Mouse (Mus musculus): ENCODE results near the gene Cfap45.

Cfap45 gene

DNA sequence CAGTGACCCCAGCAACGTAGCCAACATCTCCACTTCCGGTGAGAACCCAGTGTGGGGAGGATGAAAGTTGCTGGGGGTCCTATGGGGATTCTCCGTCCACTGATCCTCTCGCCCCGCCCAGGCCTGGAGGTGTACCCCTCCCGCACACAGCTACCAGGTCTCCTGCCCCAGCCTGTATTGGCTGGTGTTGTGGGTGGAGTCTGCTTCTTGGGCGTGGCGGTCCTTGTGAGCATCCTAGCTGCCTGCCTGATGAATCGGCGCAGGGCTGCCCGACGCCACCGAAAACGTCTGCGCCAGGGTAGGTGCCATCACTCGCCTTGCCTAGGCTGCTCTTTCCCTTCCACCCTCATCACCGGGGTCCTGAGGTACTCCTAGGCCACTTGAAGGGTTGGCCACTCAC lies 24.6 kb upstream of the Cfap45 start:
- DNase-seq (ENCODE audit: low read depth), result no peak

DNA sequence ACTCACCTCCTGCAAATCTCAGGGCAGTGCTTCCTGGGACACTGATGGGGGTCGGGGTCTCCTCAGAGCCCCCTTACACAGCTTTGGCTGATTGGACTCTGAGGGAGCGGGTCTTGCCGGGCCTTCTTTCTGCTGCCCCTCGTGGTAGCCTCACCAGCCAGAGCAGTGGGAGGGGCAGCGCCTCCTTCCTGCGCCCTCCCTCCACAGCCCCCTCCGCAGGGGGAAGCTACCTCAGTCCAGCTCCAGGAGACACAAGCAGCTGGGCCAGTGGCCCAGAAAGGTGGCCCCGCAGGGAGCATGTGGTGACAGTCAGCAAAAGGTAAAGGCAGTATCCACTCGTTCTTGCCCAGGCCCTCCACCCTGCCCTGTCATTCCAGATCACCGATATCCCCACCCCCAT lies 23.2 kb upstream of the Cfap45 start:
- DNase-seq (ENCODE audit: low read depth), result no peak

DNA sequence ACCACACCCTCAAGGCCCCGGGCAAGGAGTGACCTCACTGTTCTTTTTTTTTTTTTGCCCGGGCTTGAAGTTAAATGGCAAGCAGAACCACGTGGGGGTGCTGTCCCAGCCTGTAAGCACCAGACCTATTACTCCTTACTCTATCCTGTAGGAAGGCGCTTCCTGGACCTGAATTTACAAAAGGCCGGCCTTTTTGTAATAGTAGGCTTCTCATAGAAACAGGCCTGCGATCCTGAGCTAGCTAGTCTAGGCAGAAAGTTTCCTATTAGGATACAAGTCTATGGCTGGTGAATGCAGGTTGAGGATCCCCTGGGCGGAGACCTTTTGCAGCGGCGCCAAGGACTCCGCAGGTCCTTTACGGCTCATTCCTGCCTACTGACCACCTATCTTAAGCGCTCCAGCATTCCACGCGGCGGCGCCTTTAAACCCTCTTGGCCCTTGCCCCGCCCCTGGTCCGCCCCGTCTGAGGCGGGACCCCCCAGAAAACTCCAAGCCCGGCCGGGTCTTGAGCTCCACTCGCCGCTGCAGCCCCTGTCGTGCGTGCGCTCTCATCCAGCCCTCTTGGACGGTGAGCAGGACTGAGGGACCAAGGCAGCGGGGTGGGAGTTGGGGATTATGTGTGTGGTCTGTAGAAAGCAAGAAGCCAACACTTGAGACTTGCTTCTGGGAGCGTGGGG lies 20.7 kb upstream of the Cfap45 start, which contains the start of gene Tagln2:
Tagln2 (plus strand) TSS at position 283 of the 677 bp plus-strand sequence.
- DNase-seq (ENCODE audit: low read depth), result peak; percentile 97

DNA sequence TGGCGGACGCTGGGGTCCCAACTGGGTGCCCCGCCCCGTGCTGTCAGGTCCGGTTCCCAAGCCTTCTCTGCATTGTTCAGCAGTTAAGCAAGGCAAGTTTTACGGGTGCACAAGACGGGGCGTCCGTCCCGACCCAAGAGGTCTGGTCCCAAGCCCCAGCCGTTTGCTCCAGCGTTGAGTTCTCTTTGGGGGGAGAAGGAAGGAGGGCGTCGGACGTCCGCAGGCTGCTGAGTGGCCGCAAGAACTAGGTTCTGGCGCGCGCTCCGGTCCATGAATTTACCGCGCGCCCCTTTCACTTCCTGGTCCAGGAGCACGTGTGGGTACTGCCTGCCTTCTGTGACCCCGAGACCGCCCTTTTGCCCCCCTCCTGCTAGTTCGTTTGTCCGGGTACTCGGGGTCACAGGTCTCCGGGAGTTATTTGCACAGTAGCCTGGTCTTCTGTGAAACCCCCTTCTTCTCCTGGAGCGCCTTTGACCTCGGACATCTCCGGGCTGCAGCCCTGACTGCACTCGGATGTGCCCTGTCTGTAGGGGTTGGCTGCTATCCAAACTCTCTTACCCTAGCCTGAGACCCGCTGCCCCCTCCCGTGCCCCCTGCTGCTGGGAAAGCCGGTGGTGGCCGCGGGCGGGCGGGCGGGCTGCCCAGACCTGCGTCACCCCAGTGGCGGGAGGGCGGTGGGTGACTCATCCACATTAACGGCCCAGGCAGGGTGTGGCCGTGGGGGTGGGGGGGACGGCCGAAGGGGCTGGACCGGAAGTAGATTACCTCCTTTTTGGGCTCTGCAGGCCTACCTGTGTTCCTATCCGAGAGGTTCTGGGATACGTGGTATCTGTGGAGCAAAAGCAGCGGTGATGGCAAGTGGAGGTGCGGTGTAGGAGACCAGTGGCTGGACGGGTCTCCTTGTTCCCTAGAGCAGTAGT lies 19.9 kb upstream of the Cfap45 start:
- peak; percentile 94 for DNase-seq (ENCODE audit: low read depth)

DNA sequence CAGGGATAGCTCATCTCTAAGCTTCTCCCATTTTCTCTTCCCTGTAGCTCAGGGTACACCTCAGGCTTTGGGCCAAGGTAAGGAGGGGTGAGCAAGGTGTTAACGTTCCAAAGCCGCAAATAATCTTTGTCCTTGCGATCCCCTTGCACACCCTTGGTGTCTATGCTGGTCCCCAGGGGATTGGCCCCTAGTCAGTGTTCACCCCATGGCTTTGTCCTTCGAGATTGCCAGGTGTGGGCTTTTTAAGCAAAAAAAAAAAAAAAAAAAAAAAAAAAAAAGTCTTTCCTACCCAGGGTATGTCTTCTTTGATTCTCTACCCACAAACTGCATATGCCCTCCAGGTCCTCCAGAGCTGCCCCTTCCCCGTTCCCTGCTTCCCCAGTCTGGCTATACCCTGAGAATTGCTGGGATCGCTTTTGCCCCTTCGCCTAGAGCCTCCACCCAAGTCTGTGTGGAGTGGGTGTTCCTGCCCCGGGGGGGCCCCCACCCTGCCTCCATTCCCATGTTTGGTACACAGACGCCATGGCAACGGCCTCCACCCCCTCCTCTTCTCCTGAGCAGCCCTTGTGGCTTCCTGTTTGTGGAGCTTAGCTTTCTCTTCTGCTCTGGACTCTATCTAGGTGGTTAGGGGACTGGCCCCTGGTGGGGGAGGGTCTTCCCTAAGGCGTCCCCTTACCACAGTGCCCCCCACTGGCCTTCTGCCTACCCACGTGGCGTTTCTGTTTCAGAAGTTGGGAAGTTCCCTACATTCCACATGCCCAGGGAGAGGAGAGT lies 19.0 kb upstream of the Cfap45 start:
- DNase-seq (ENCODE audit: low read depth), result peak; percentile 83

DNA sequence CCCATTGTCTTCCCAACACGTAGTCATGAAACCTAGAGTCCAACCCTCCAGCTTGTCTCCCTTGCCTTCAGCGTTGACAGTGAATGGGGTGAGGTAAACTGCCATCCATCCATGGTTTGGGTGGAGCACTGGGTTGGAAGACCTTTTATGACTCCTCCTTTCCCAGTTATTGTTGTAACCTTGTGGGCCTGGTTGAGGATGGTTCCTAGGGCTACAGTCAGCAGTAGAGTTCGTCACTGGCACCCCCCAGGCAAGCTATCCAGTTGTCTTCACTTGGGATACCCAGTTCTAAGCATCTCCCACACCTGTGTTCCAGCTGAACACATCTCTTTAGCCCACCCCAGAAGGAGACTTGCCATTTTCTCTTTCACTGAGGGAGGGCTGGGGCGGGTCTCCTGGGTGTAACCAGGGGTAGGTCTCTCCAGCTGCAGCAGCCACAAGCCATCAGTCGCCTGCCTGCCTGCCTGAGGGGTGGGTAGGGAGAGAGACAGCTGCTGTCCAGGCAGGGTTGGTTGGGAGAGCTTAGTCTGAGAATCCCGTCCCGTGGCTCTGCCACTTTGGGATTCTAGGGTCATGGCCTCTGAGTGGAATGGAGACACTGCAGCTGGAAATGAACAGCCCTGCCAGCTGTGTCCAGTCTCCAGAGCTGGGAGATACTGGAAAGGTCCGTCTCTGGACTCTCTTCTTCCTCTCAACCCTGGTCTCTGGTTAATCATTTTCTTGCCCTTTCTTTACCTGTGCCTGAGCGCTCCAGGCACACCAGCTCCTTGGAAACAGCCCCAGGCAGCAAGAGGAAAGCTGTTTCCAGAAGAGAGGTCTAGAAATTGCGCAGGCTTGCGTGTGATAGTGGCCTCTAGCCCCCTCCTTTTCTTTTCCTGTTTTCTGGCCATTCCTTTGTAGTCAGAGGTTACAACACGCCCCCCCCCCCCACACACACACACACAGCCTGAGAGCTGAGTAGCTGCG lies 18.2 kb upstream of the Cfap45 start:
- peak; percentile 56 for DNase-seq (ENCODE audit: low read depth)

DNA sequence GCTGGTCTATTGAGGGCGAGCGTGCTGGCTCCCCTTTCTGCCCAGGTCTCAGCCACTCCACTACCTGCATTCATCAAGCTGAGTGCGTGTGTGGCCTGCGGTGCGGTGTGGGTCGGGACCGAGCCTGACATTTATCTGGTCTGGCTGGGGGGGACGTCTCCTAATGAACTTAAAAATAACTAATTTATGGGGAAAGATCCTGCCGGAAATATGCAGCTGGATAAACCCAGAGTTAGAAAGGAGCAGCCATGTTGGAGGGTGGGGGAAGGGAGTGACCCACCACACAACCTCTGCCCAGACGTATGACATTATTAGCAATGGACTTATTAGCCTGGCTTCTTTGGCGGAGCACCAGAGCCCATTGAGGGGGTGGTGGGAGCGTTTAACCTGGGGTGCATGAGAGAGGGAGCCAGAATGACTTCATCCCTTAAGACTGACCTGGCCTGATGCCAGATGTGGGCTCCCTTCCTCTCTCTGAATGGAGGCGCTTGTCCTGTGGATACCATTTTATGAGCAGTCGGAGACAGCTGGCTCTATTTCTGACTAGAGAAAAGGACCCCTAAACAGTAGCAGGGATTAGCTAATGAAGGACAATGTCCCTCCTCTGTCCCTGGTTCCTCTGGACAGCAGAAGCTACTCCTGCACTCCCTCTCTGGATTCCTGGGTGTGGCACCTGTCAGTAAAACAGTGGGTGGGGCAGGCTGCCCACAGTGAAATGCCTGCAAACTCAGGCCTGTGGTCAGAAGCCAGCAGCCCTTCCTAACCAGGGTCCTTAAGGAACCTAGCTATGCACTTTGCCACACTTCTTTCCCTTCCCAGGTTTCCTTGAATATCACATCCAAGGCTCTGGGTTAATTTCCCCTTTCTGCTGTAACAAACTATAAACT lies 17.2 kb upstream of the Cfap45 start:
- DNase-seq (ENCODE audit: low read depth), result peak; percentile 55

DNA sequence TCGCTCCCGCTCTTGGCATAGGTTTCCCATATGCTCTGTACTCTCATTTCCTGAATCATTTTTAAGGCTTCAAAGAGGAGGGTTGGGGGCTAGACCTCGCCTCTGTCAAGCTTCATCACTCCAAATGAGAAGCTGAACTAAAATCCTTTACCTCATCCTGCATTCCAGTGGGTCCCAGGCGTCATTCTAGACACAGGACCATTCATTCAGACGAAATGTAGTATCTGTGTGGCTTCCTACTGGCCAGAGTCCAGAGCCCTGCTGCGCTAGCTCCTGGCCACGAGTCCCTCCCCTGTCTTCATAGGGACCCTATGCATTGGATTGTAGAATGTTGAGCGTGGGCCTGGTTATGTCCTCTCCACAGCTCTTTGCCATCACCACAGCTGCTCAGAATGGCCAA lies 15.8 kb upstream of the Cfap45 start:
- no peak for DNase-seq (ENCODE audit: low read depth)

DNA sequence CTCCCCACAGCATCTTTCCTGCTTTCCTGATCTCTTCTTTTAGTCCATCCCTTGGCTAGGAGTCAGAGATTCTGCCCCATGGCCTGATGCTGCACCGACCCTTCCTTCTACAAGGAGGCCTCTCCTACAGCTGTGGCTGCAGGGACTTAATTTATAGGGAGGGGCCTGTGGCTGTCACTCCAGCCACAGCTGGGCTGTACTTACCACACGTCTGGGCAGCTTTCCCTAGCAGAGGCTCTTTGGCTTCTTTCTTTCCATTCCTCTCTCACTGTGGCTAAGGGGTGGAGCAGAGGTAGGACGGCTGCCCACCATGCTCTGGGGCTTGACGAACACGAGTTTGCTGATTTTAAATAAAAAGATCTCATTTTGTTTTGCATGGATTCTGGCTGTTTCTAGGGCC lies 13.6 kb upstream of the Cfap45 start:
- peak; percentile 47 for DNase-seq (ENCODE audit: low read depth)

DNA sequence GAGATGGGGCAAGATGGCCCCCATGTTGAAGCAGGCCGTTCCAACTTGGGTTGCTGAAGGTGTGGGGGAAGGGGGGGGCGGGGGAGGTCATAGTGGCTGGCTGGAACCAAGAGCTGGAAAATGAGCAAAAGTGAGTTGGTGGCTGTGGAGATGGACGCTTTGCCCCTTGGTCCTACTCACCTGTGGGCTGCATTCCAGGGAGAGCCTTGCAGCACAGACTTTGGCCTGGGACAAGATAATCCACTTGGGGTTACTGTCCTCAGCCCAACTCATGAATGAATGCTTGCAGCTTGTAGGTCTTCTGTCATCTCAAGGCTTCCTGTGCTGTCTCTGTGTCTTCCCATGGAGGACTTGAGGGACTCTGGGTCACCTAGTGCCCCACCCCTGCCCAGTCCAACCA lies 12.9 kb upstream of the Cfap45 start:
- DNase-seq (ENCODE audit: low read depth), result no peak

DNA sequence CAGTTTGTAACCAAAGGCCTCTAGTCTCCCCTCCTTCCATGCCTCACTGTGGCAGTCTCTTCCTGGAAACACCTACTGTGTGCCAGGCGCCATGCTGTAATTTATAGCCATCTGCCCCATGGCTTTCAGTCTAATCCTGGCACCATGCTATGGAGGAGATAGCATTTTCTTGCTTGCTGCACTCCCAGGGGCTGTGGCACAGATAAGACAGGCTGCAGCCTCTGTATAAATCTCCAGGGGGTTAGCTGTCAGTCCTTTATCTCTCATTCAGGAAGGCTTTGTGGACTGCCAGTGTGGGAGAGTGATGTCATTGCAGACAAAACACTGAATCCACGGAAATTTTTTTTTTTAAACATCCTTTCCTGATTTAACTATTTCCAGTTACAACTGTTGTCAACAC lies 12.4 kb upstream of the Cfap45 start:
- peak; percentile 29 for DNase-seq (ENCODE audit: low read depth)

DNA sequence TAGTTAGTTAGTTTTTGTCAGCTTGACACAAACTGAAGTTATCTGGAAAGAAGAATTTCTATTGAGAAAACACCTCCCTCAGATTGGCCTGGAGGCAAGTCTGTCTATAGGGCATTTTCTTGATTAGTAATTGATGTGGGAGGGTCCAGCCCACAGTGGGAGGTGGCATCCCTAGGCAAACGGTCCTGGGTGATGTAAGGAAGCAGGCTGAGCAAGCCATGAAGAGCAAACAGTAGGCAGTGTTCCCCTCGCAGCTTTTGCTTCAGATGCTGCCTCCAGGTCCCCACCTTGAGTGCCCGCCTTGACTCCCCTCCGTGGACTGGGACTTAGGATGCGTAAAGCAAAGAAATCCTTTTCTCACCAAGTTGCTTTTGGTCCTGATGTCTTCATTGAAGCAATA lies 11.4 kb upstream of the Cfap45 start:
- peak; percentile 32 for DNase-seq (ENCODE audit: low read depth)

DNA sequence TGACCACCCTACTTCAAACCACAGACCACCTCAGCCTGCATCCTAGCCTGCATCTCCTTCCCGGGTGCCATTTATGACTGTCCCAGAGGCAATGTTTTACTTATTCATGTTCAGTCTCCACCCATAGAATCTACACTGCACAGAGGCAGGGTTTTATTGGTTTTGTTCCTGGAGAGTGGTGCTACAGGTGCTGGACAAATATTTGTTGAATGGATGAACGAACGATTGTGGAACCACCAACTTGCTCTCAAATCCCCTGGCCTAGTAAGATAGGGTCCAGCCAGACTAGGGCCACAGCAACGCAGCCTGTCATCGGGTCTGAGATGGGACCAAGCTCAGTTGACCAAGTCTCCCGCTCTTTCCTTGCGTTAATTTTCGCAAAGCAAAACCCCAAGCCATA lies 10.6 kb upstream of the Cfap45 start:
- no peak for DNase-seq (ENCODE audit: low read depth)

DNA sequence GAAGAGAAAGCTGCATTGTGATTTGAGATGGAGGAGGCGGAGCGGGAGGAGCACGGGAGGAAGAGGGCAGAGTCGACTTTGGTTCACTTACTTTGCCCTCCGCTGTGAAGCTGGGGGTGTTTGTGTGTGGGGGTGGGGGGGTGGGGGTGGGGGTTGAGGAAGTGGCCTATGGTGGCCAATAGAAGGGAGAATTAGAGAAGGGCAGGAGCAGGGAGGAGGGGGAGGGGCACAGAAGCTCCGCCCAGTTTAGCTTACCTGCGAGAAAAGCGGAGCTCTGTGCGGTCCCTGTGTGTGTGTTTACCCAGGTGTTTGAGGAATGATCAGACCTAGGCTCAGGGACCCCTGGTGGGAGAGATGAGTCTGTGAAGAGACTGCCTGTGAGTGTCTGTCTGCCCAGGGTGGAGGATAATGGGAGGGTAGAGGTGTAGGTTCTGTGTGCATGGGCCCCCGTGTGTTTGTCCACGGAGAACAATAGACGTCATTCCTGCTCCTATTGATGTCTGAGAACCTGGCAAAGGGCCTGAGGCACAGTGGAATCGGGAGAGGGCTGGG lies 10.1 kb upstream of the Cfap45 start:
- DNase-seq (ENCODE audit: low read depth), result no peak

DNA sequence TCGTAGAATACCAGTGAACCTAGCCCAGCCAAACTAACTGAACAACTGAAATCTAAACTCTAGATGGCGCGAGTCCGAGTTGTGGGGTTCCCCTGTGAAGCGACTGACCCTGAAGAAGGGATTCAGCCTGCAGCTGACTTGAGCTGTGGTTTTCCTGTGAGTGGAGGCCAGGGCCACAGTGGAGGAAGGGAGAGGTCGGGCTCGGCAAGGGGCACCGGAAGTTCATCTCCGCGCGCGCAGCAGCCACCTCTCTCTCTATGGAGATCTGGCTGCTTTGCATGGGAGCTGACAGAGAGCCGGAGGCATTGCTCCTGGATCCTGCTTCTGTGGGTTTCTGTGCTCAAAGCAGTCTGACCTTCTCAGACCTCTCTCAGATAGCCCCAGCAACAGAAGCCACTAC lies 7.6 kb upstream of the Cfap45 start:
- peak; percentile 95 for DNase-seq (ENCODE audit: low read depth)

DNA sequence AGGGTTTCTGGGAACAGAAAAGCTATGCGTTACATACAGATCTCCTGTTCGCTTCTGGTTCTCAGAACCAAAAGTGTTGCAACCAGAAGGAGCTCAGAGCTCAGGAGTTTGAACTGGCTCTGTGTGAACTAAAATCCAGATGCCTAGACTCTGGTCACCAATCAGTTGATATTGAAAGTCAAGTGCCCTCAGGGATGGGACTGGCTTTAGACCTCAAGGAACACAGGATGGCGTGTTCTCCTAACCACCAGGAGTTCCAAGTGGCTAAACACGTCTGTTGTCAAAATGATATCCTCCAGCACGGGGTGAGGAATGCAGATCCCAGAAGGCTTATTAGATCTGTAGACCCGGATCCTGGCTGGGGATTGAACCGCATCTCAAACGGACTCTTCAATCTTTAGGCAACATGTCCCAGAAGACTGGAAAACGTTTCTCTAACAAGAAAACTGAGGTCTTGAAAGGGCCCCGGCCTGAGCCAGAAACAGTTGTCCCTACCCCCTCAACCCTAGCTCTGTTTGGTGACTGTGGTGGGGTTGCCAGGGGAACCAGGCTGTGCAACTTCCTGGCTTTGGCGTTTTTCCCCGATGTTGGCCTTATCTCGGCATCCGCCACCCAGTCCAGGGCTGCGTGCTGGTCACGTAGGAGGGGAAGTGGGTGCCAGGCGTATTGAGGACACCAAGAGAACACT lies 6.9 kb upstream of the Cfap45 start:
- peak; percentile 98 for DNase-seq (ENCODE audit: low read depth)

DNA sequence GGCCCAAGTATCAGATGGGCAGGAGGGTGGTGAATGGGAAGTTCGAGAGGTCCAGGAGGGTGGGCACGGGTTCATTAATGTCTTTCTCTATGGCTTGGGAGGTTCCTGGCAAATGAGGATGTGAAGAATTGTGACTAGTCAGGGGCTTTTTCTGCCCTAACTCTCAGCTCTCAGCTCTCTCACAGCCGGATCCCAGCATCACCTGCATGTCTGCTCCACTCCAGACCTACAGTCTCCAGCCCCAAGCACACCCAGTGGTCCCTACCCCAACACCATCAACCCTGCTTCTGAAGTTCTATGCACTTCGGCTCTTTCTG lies 6.4 kb upstream of the Cfap45 start:
- DNase-seq (ENCODE audit: low read depth), result no peak

DNA sequence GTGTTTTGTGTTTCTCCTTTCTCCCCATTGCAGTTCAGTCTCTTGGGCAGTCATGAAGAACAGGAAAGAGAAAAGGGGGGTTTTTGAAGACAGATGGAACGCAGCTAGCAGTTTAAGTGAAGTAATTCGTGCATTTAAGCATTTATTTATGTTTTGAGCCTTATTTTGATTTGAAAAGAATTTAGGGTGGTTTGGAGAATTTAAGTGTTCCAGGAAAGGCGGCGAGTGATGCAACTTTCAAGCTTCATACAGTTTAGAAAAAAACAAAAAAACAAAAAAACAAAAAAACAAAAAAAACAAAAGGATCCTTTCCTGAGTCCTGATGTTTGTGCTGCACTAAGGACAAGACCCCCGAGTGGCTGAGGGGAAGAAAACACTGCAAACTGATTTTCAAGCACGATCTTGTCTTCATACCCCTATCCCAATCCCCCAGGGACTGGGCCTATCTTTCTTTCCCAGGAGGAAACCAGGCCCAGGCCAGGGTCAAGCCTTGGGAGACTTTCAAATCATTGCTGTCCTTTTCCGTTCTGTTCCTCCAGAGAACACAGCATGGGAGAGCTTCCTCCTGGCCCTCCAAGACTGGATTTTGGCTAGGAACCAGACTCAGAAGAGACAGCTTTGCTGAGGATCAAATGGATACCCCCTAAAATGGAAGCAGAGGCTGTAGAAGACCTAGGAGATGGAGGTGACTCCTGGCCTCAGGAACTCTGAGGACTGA lies 5.9 kb upstream of the Cfap45 start:
- DNase-seq (ENCODE audit: low read depth), result no peak

DNA sequence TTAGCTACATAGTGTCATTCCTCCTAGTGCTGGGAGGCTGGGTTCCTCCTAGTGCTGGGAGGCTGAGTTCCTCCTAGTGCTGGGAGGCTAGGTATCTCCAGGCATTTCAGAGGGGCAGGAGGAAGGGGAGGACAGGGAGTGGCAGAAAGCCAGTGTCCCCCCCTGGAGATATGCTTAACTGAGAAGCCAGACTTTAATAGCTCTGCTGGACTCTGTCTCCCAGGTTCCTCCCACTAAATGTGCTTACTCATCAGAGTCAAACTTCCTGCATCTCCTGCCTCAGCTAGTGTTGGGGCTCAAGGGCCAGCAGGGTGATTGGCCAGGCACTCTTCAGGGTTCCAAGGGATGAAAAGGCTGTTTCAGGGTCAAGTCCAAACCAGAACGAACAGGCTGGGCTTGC lies 5.2 kb upstream of the Cfap45 start:
- peak; percentile 73 for DNase-seq (ENCODE audit: low read depth)

All from 416B (cell line).